ENCODE assay signal across 9 mouse cellular contexts in the genomic region with DNA sequence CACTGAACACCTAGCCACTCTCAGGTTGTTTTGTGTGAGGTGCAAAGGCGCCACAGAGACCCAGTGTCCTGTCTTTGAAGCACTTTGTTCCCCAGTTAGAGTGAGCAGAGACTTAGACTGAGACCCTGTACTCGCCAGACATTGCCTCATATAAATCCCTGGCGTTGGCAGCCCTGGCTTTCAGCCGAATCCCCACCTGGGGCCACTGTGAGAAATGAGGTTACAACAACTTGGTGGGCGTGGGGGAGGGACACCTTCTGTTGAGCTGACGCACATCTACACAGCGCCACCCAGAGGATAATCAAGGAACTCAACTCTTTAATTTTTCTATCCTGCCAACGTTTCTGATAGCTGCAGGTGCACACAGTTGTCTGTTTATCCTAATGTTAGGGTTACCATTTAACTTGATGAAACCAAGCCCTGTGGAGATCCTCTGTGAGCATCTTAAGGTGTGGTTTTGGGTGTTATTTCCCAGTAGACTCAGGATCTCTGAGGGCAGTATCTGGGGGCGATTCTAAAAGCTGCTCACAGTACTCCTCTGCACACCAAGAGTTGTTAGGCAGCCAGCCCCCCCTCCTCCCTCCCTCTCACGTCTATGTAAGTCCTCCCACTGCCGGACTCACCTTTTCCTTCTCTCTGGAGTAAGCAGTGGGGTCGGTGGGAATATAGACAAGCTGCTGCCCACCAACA. TPM values are rescaled to one million over a fixed set of nuclear protein-coding genes. Genes with fewer than 3 reads are reported as not detected.
DNase-seq lines count a peak whose midpoint lies in the region; ATAC-seq and TF ChIP-seq lines count a peak whose summit lies in the region.
"Had no signal": no experiment of that assay in that cellular context is flagged by ENCODE, and none has a peak within 500 bp of the region (broad histone marks: within the 10 kb centered on the region; RNA-seq: fewer than 3 reads in every experiment).

No protein-coding gene starts in this region.

- ATAC-seq in hindbrain, embryonic 14.5 days (ENCODE audit: low FRiP score) = peak; percentile 60
- ATAC-seq in megakaryocyte progenitor cell, adult 5-6 weeks (replicated peaks; ENCODE audit: poor library complexity) = peak; percentile 81
- ATAC-seq in stomach, postnatal 0 days (ENCODE audit: low FRiP score, low TSS enrichment) = no peak

- no peak overlapping the region for H3K9ac ChIP-seq in hindbrain, embryonic 14.5 days
- H3K9ac ChIP-seq in stomach, postnatal 0 days (ENCODE audit: low read length) = no peak overlapping the region

- peaks cover 6% of the 10 kb centered on the region; the same call in 1 of the 2 replicates for H3K4me1 ChIP-seq in hindbrain, embryonic 14.5 days (replicated peaks; ENCODE audit: control insufficient read depth, insufficient read depth, low read length)
- no peaks in the 10 kb centered on the region for H3K4me1 ChIP-seq in stomach, postnatal 0 days (replicated peaks; ENCODE audit: control insufficient read depth, insufficient read depth)

- H3K9me3 ChIP-seq in hindbrain, embryonic 14.5 days (ENCODE audit: control insufficient read depth, low read length) = no peaks in the 10 kb centered on the region
- H3K9me3 ChIP-seq in stomach, postnatal 0 days (ENCODE audit: control insufficient read depth, low read length) = no peaks in the 10 kb centered on the region

- H3K27ac ChIP-seq in gastrocnemius, adult 2 months = no peak overlapping the region
- no peak overlapping the region for H3K27ac ChIP-seq in hindbrain, embryonic 14.5 days
- H3K27ac ChIP-seq in stomach, postnatal 0 days (replicated peaks) = no peak overlapping the region

- TF ChIP-seq EP300 in stomach, postnatal 0 days (optimal IDR thresholded peaks at IDR 0.05) = no peak

- no peak for DNase-seq in gastrocnemius, adult 2 months
- DNase-seq in gastrocnemius, postnatal 36 days = no peak
- DNase-seq in ZHBTc4 (ENCODE audit: low read depth, low spot score) = peak; percentile 74
- peak; percentile 36 for DNase-seq in embryo, embryonic 11.5 days (ENCODE audit: low read depth, low spot score)
- DNase-seq in hindbrain, embryonic 14.5 days (ENCODE audit: low spot score) = peak; percentile 74
- DNase-seq in stomach, postnatal 0 days (ENCODE audit: low spot score) = peak; percentile 20
- no peak for DNase-seq in gastrocnemius, postnatal 10 days

- H3K4me2 ChIP-seq in hindbrain, embryonic 14.5 days (replicated peaks) = no peak overlapping the region
- no peak overlapping the region for H3K4me2 ChIP-seq in stomach, postnatal 0 days (replicated peaks; ENCODE audit: low read depth)

- intact Hi-C loops in gastrocnemius, adult 2 months (cut with DNase I) = no loop called here
- intact Hi-C loops in gastrocnemius, postnatal 36 days (cut with DNase I) = loop anchor here (10.0 kb wide), 1 partner anchor 289 kb away; no protein-coding TSS in a partner anchor

- peak; percentile 43 for TF ChIP-seq CTCF in gastrocnemius, adult 2 months (IDR thresholded peaks at IDR 0.05)
- peak; percentile 65 for TF ChIP-seq CTCF in stomach, postnatal 0 days (IDR thresholded peaks at IDR 0.05; ENCODE audit: low read depth)

- no peaks in the 10 kb centered on the region for H3K36me3 ChIP-seq in hindbrain, embryonic 14.5 days (replicated peaks; ENCODE audit: control insufficient read depth, insufficient read depth)
- no peaks in the 10 kb centered on the region for H3K36me3 ChIP-seq in stomach, postnatal 0 days (ENCODE audit: control insufficient read depth, insufficient read depth, low read length)

- 29% methylated on average over 12 of the region's 12 CpGs for WGBS in hindbrain, embryonic 14.5 days
- 26% methylated on average over 12 of the region's 12 CpGs for WGBS in stomach, postnatal 0 days

- no peaks in the 10 kb centered on the region for H3K27me3 ChIP-seq in hindbrain, embryonic 14.5 days (ENCODE audit: control insufficient read depth, insufficient read depth, low read length)
- H3K27me3 ChIP-seq in stomach, postnatal 0 days (ENCODE audit: control insufficient read depth, insufficient read depth, low read length) = no peaks in the 10 kb centered on the region

- no peak overlapping the region for H3K4me3 ChIP-seq in gastrocnemius, adult 2 months
- H3K4me3 ChIP-seq in hindbrain, embryonic 14.5 days (replicated peaks; ENCODE audit: low read length) = no peak overlapping the region
- H3K4me3 ChIP-seq in stomach, postnatal 0 days (ENCODE audit: low read depth, low read length) = no peak overlapping the region
- H3K4me3 ChIP-seq: myocyte had no signal

RNA-seq across cellular contexts. Expression of a gene that starts 32.6 kb away (rescaled TPM):
- total RNA-seq in gastrocnemius, adult 2 months (2021) = not detected
- not detected for total RNA-seq in gastrocnemius, postnatal 36 days (2021)
- not detected in 2 replicates for polyA plus RNA-seq in hindbrain, embryonic 14.5 days (2014; fragmentation: Nextera tagmentation; extraction: Ambion mirVana)
- not detected in 2 replicates for total RNA-seq in megakaryocyte progenitor cell, adult 5-6 weeks (2015)
- total RNA-seq in megakaryocyte progenitor cell, adult 5-6 weeks (2017) = not detected in 2 replicates
- 0.24 and 0.31 TPM in 2 replicates for polyA plus RNA-seq in stomach, postnatal 0 days (2015; fragmentation: Nextera tagmentation; extraction: Ambion mirVana)
- not detected for total RNA-seq in gastrocnemius, postnatal 10 days (2021)
- polyA plus RNA-seq: myocyte had no signal

Comparison
In these comparisons a context has a peak if more than half of its experiments do, and no peak if none do; other contexts are left out.
1. DNase-seq: peak in ZHBTc4 (single experiment), embryo, embryonic 11.5 days (single experiment), hindbrain, embryonic 14.5 days (single experiment) and stomach, postnatal 0 days (single experiment); none in gastrocnemius, adult 2 months (single experiment), gastrocnemius, postnatal 36 days (0 of 2) and gastrocnemius, postnatal 10 days (single experiment).